Mouse (Mus musculus) brown adipose tissue, adult 24 weeks (tissue): ENCODE results near the gene Sgcd. TPM values are rescaled to one million over a fixed set of nuclear protein-coding genes. Genes with fewer than 3 reads are reported as not detected.
"Not testable (repeated sequence)": the region's sequence is repeated elsewhere in the genome, so short reads cannot be mapped to it uniquely, and the experiment has no call there.

ENCODE experiments used
- H3K27ac ChIP-seq: fragments of 200-500 bp; replicated peaks from 2 replicates; pipeline ENCODE4 v1.5.1; 2012; ENCODE audit warnings: low read depth, mild to moderate bottlenecking, low read length
- H3K4me1 ChIP-seq: fragments of 200-500 bp; 2 replicates; pipeline ENCODE4 v1.6.1; 2012; ENCODE audit warnings: low read length, mixed read lengths; ENCODE audit not compliant: control insufficient read depth, insufficient read depth, insufficient read length
- H3K4me3 ChIP-seq: fragments of 200-500 bp; 2 replicates; pipeline ENCODE4 v1.5.1; 2012; ENCODE audit warnings: low read depth, mild to moderate bottlenecking, low read length, moderate library complexity; ENCODE audit not compliant: insufficient read depth
- polyA plus RNA-seq: library from polyadenylated mRNA; stranded (reverse); fragments of >200 nt; gene quantifications from 2 replicates; pipeline ENCODE4 v1.2.4, GENCODE M21; 2012; ENCODE audit not compliant: missing spikeins, insufficient read depth, insufficient read length

Gene Sgcd
- polyA plus RNA-seq, 1 experiment = 42.5 TPM

- H3K4me1 ChIP-seq = no peaks in the 10 kb centered on the region
- H3K4me3 ChIP-seq = no peak overlapping the region
- no peak overlapping the region for H3K27ac ChIP-seq
These were observed 330.6 kb downstream of the Sgcd start for GRCm38 (mm10) chr11:47658135-47658534.

GRCm38 (mm10) chr11:47645911-47646310, 342.9 kb downstream of the Sgcd start:
- Histone ChIP-seq H3K4me1 (no peaks in the 10 kb centered on the region), H3K27ac (no peak overlapping the region), H3K4me3 (no peak overlapping the region)

DNA sequence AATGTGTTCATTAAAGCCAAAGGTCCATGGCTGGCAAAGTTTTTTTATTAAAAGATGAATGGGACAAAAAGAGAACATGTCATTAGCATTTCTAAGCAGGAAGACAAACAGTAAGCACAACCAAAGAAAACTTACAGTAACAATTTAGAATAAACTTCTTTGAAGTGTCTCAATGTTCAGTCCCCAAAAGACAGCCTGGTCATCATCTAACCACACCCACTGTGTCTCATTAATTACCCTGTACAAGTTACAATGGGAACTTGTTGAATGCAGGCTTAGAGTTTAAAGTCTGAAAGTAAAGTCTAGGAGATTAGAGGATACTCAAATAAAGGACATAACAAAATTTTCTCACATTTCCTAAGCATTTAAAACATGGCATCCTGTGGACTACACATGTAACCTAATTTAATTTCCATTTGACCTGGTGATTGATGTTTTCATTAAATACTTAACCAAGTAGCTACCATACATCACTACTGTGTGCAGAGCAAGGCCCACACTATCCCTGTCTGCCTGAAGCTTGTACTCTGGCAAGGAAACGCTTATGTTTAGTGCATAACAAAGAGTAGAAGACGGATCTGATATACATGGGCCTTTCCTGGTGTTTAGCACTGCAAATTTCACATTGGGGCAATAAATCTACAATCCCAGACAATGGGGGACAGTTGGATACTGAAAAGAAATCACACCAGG, 347.1 kb downstream of the Sgcd start:
- H3K4me1 ChIP-seq = no peaks in the 10 kb centered on the region
- no peak overlapping the region for H3K27ac ChIP-seq
- H3K4me3 ChIP-seq = no peak overlapping the region

DNA sequence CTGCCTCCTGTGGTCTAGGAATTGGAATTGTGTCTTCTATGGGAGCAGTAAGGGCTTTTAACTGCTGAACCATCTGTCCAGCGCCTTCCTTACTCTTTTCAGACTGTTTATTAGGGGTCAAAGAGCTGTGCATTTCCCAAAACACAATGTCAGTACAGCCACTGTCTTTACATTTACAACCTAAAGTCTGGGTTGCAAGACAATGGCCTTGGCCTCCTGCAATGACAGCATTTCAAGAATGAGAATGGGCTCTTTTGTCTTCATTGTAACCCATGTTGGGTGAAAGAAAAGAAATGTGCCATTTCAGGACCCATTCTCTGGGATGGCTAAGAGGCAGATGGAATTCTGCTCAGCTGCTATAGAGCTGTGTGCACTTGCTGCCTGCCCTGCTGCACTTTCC, 348.2 kb downstream of the Sgcd start:
- H3K27ac ChIP-seq = no peak overlapping the region
- no peaks in the 10 kb centered on the region for H3K4me1 ChIP-seq
- H3K4me3 ChIP-seq = no peak overlapping the region

GRCm38 (mm10) chr11:47630186-47630585, 358.6 kb downstream of the Sgcd start:
- H3K27ac ChIP-seq = no peak overlapping the region
- H3K4me1 ChIP-seq = no peaks in the 10 kb centered on the region
- no peak overlapping the region for H3K4me3 ChIP-seq

- no peaks in the 10 kb centered on the region for H3K4me1 ChIP-seq
- H3K27ac ChIP-seq = no peak overlapping the region
- no peak overlapping the region for H3K4me3 ChIP-seq
These were observed 378.9 kb downstream of the Sgcd start for GRCm38 (mm10) chr11:47609892-47610291.

DNA sequence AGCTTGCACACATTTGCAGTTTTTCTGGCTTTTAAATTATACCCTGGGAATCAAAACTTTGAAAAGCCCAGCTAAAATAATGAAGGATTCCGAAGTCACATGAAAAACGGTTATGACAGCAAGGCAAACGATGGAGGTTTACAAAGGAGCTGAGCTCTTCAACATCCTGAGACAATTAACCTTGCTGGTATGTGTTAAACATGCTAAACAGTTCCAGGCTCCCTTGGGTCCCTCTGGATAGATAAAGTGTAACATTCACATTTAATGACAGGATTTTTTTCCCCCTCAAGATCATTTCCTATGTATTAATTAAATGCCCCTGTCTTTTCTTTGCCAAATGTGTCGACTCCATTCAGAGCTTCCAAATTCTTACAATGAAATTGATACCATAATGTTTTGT, 414.1 kb downstream of the Sgcd start:
- Histone ChIP-seq H3K4me3 (no peak overlapping the region), H3K4me1 (no peaks in the 10 kb centered on the region), H3K27ac (no peak overlapping the region)

DNA sequence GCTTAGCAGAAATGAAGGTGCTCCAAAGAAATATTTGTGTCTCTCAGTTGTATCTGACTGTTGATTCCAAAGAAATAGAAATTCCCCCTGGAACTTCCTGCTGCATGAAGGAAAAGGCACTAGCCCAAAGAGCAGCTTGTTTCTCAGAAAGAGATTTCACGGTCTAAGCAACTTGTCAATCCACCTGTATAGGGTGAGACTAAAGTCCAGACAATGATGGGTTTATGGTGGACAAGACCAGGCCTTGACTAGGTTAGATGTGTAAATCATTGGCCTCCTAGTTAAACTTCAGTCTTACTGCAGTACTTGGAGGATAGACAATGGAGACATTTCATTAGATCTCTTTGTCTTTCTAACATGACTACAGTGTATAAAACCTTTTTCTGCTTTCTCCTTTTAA, 420.3 kb downstream of the Sgcd start:
- H3K27ac ChIP-seq = no peak overlapping the region
- no peak overlapping the region for H3K4me3 ChIP-seq
- no peaks in the 10 kb centered on the region for H3K4me1 ChIP-seq

DNA sequence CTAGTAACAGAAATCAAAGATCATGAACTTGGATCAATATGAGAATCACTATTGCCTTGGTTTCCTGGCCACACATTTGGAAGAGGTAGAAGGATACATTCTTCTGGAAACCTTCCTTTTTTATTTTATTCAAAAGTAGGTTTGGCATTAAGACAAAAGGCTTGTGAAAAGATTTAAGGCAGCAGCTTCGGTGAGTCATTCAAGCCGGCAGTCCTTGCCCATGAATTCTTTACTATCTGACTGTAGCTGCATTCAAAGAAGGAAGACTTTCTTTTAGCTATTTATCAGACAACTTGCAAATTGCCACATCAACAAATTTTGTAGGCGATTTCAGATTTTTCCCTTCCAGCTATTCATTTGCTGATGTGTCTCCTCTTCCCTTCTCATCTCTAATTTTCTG, 422.6 kb downstream of the Sgcd start:
- Histone ChIP-seq H3K4me1 (no peaks in the 10 kb centered on the region), H3K27ac (no peak overlapping the region), H3K4me3 (no peak overlapping the region)

DNA sequence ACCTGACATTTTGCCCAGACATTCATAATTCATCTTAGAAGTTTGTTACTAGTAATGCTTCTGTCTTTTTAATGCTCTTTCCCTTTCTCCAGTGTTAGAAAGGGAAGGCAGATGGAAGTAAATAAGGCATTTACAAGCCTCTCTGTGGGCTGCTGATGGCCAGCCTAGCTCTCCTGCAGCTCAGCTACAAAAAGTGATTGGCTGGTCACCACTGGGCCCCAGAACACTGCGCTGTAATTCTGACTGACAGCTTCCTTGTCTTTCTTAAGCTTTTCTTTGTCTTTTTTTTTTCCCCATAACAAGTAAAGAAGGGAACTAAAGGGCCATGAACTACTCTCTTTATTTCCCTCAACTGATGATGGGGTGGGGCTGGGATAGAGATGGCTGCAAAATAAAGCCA, 463.9 kb downstream of the Sgcd start:
- no peak overlapping the region for H3K4me3 ChIP-seq
- no peak overlapping the region for H3K27ac ChIP-seq
- no peaks in the 10 kb centered on the region for H3K4me1 ChIP-seq

DNA sequence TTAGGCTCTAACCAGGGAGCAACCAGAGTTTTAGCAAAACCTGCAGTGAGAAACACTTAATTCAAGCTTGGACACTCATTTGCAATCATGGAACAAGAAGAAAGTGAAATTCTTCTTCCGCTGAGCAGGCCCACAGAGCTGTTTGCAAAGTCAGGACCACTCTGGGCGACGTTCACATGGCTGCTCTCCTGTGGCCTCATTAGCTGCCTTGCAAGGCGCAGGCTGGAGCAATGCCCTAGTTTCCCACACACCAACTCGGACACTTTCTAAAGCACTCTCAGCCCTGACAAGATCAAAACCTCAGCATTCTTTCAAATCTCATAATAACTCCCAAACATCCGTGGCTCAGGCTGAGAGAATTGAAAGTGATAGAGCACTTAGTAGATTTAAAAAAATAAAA, 480.7 kb downstream of the Sgcd start:
- Histone ChIP-seq H3K4me1 (no peaks in the 10 kb centered on the region), H3K4me3 (no peak overlapping the region), H3K27ac (no peak overlapping the region)

- H3K4me3 ChIP-seq, H3K4me1 ChIP-seq, H3K27ac ChIP-seq: not testable (repeated sequence)
These were observed 485.5 kb downstream of the Sgcd start for GRCm38 (mm10) chr11:47503236-47503635.

- Histone ChIP-seq H3K4me1 (no peaks in the 10 kb centered on the region), H3K4me3 (no peak overlapping the region), H3K27ac (no peak overlapping the region)
These were observed 515.1 kb downstream of the Sgcd start for GRCm38 (mm10) chr11:47473493-47474230.

GRCm38 (mm10) chr11:47460700-47461099, 528.1 kb downstream of the Sgcd start:
- H3K27ac ChIP-seq = not testable (repeated sequence)

DNA sequence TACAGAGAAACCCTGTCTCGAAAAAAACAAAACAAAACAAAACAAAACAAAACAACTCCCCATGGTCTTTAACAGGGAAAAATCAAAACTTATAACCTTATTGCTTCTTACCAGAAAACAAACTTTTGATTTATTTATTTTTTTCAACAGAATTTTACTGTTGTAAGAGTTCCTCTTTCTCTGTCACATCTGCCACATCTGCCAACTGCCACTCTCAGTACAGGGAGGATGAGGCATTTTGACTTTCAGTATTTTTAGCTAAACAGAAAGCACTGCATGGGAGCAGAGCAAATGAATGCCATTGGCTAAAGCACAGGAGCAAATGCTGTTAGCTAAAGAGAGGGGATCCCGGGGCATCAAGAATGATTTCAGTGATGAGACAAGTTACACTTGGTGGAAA, 528.6 kb downstream of the Sgcd start:
- Histone ChIP-seq H3K4me1 (no peaks in the 10 kb centered on the region), H3K27ac (no peak overlapping the region), H3K4me3 (no peak overlapping the region)

More at GRCm38 (mm10) chr11:47460700-47461099, 528.1 kb downstream of the Sgcd start:
- not testable (repeated sequence) for H3K4me1 ChIP-seq, H3K4me3 ChIP-seq

GRCm38 (mm10) chr11:47459214-47459613, 529.6 kb downstream of the Sgcd start:
- no peaks in the 10 kb centered on the region for H3K4me1 ChIP-seq
- no peak overlapping the region for H3K27ac ChIP-seq
- no peak overlapping the region for H3K4me3 ChIP-seq
